Mouse (Mus musculus) lung, adult 18-20 months (tissue): ENCODE data around the gene Gm20388.
A peak's percentile ranks its signal among the peaks of the same experiment; 100 is the strongest.

ENCODE experiments used
- DNase-seq, 2 experiments: peaks; one replicate each; pipeline ENCODE4 v3.0.0; 2022; ENCODE audit warnings: mixed read lengths in 2 of 2

The Gm20388 gene

GRCm38 (mm10) chr8:122266867-122267266, 2356.2 kb downstream of the Gm20388 start:
- no peak for DNase-seq

GRCm38 (mm10) chr8:122268861-122269260, 2358.2 kb downstream of the Gm20388 start:
- no peak for DNase-seq

DNA sequence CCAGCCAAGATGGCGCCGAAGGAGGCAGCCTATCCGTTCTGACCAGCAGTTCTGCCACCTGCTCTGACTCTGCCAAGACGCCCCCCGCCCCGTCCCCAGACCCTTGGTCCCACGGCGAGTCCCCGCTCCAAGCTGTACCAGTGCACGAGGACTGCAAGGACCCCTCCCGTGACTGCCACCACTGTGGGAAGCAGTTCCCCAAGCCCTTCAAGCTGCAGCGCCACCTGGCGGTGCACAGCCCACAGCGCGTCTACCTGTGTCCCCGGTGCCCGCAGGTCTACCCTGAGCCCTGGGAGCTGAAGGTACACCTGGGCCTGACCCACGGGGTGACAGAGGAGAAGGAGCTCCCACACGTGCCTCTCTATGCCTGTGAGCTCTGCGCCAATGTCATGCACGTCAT, 2358.8 kb downstream of the Gm20388 start:
- DNase-seq, result peak; percentile 69 to 74

DNA sequence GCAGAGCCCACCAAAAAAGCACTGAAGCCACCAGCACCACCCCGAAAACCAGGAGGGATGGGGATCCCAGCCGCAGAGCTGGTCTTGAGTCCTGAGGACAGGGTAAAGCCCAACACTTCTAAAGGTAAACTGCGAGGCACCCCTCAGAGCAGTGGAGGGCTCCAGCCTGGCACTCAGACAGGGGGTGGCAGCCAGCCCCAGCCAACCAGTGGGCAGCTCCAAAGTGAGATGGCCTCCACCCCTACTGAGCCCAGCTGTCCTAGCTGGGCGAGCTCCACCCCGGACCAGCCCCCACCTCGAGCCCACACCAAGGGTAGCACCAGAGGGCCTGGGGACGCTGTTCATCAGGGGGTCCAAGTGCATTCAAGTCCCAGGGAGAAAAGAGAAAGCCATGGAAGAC, 2359.9 kb downstream of the Gm20388 start:
- DNase-seq, result no peak

GRCm38 (mm10) chr8:122273152-122273551, 2362.5 kb downstream of the Gm20388 start:
- DNase-seq, result peak; percentile 73 to 79

DNA sequence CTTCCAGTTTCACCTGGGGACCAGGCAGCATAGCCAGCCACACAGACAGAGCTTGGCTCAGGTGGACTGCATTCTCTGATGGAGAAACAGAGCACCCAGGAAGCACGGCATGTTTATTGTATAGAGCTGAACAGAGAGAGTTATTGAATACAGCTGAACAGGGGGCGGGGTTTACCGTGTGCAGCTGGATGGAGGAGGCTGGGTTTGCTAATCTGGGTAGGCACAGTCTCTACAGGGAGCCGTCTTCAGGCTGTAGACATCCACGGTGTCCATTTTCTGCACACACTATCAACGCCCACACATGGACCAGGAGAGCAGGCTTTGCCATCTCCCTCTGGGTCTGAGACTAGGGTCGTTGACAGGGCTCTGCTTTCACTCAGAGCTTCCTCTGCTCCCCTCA, 2363.2 kb downstream of the Gm20388 start:
- DNase-seq, result no peak

GRCm38 (mm10) chr8:122274651-122275391, 2364.2 kb downstream of the Gm20388 start:
- no peak for DNase-seq

DNA sequence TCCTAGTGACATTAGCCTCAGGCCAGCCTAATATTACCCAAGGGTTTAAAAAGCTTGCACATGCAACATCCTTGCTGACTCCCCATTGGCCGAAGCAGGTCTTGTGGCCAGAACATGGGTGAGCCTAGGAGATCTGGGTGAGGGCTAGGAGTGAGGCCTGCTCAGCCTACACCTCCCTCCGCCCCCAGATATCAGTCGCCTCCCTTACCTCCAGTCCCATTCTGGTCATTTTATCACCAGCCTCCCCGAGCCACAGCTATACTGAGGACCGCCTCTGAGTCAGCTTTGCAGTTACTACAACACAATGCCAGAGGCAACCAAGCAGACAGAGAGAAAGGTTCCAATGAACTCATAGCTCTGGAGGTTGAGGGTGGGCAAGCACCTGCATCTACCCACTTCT, 2365.7 kb downstream of the Gm20388 start:
- DNase-seq, result no peak

GRCm38 (mm10) chr8:122277204-122277995, 2366.8 kb downstream of the Gm20388 start:
- DNase-seq, result peak in 1 of 2 experiments; percentile 18

GRCm38 (mm10) chr8:122280156-122280555, 2369.5 kb downstream of the Gm20388 start:
- no peak for DNase-seq

- DNase-seq, result peak; percentile 47 to 83
Measured at GRCm38 (mm10) chr8:122280588-122281316, 2370.1 kb downstream of the Gm20388 start.

DNA sequence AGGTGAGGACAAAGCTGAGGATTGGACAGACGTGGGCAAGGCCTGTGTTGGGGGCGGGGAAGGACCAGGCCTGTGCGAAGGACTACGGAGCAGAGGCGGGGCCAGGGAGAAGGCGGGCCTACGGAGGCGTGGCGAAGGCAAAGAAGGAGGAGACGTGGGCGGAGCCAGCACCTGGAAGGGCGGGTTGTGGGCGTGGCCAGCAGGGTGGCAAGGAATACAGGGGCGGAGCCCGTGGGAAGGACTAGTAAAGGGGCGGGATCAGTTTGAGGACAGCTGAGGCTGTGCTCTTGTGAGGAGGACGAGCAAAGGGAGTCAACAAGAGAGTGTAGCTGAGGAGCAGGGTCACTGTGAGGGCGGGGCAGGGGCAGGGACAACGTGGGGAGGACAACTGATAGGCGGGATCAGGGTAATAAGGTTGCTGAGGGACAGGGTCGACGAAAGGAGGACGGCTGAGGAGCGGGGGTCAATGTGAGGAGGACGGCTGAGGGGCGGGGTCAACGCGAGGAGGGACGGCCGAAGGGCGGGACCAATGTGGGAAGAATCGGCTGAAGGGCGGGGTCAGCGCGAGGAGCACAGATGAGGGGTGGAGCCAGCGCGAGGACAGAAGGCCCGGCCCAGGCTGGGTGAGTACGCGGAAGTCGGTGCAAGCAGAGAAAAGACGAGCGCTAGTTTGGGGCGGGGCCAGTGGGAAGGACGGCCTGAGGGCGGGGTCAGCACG, 2370.8 kb downstream of the Gm20388 start:
- DNase-seq, result peak; percentile 99 to 100

GRCm38 (mm10) chr8:122282035-122282358, 2371.4 kb downstream of the Gm20388 start, which contains the start of gene Zfpm1:
Gene Zfpm1, plus strand, starts transcription at chr8:122282141.
- no peak for DNase-seq

DNA sequence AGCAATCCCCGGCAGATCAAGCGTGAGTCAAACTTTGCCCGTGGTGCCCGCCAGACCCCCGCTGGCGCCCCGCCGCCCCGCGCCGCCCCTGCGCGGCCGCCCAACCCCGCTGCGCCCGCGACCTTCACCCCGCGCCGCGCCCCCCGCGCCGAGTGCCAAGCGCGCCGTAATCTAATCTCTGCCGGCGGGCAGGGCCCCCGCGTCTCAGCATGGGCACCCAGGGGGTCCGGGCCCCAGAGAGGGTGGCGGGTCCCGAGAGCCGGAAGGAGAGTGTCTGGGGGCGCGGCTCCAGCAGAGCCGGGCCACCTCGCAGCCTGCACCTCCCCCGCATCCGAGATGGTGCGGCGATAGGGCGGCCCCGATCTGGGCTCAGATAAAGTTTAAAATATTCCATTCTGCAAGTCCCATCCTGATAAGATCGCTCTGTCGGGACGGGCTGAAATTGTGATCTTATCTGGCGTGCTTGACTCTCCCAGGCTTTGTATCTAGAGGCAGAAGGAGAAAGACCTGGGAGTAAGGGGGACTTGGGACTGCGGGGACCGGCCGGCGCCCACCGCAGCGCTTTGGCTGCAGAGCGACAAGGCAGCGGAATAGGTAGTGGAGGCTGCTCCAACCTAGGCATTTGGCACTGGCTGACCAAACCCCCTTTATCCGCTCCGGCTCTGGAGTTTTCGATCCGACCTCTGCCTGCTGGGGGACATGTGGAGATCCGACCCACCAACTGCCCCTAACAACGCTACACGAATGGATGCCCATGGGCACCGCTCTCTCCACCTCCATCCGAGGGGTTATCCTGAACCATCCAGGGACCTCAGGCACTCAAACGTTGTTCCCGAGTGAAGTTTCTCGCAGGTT, 2372.1 kb downstream of the Gm20388 start:
- DNase-seq, result peak; percentile 31 to 33

DNA sequence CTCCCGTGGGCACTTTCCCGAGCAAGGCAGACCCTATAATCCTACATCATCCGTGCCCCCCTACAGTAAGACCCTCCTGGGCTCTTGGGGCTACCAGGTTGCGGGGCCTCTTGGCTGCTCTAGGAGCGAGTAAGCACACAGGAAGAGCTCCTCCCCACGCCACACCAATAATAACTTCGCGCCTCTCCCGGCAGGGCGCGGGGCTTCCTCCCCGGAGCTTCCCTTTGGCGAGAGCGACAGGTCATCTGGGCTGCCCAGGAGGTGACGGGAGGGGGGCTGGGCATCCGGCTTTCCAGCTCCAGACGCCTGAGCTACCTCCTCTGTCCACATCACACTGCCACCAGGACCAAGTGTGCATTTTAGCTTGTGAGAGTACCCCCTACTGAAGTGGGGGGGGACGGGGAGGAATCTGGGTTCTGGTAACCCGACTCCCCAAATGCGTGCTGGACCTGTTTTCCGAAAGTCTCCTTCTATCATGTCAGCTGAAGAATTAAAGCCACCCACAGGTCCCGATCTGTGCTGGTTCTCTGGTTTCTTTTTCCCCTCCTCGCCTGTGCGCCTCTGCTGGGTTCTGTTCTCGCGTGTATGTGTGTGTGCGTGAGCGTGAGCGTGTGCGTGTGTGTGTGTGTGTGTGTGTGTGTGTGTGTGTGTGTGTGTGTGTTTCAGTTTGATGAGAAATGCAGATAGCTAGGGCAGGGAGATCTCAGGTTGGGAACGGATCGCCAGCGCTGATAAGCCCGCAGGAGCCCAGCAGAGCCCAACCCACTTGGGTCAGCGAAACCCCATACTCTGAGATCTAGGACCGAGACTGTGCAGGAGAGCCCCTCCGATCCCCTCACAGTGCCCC, 2372.9 kb downstream of the Gm20388 start:
- DNase-seq, result peak; percentile 81 to 88

- peak; percentile 51 to 52 for DNase-seq
Measured at GRCm38 (mm10) chr8:122284203-122284658, 2373.6 kb downstream of the Gm20388 start.

DNA sequence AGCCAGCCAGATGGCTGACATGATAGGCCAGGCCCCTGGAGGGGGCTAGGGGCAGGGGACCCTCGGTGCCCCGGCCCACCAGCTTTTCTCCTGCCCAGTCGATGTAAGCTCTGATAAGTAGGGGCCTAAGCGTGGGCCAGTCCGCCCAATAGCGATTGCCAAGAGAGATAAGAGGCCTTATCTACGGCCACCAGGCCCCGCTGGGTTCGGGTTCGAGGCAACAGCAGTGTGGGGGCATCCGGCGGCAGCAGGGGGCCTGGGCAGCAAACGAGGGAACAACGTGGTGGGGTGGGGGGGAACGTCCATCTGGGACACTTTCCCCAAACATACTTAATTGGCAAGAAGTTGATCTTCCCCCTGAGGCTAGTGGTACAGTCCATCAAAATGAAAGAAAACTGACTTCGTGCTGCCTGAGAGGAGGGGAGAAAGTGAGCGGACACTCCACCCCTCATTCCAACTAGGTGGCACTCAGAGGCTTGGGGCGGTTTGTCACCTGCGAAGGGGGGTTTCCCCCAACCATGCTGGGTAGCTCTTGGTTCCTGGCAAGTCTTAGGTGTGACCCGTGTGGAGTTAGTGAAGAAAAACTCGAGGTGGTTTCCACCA, 2374.1 kb downstream of the Gm20388 start:
- DNase-seq, result peak; percentile 44 to 60

DNA sequence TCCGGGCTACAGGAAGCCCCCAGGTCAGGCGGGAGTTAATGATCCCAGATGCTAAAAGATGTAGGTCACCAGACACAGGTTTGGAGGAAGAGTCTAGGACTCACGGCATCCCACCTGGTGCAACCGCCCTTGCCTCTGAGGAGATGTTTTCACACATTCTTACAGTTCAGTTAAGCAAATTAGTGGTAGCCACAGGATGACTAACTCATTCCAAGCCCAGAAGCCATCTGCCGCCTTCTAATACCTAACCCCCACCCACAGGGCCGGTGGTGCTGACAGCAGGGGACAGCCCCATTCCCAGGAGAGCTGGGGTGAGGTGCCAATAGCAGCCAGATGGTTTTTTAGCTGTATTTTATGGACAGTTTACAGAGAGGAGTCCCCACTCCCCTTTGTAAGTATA, 2375.1 kb downstream of the Gm20388 start:
- DNase-seq, result no peak

GRCm38 (mm10) chr8:122286899-122287298, 2376.3 kb downstream of the Gm20388 start:
- no peak for DNase-seq

GRCm38 (mm10) chr8:122287742-122288141, 2377.1 kb downstream of the Gm20388 start:
- DNase-seq, result no peak
